Mouse (Mus musculus): ENCODE measurements around the gene Pdpk1.

DNA sequence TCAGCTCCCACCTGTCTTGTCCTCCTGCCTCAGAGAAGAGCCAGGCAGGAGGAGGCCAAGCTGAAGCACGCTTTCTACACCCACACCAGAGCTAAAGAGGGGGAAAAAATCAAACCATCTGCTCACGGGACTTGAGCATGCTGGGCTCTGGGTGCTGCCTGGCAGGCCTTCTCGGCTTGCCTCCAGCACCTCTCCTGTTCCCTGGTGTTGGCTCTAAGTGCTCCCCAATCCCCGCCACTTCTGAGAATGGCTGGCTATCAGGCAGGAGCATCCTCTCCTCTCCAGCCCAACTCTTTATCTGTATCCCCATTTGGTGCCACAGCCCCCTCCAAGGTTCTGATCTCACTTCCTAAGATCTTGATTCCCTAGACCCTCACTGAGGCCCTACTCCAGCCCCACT is 48.5 kb upstream of the Pdpk1 start:
- TF ChIP-seq EP300 (IDR thresholded peaks at IDR 0.05; ENCODE audit: insufficient read depth, low read depth, low read length) (no peak), CTCF (IDR thresholded peaks at IDR 0.05; ENCODE audit: low read depth, low read length) (no peak), POLR2A (IDR thresholded peaks at IDR 0.05; ENCODE audit: insufficient read depth, low read length) (no peak)
